Mouse (Mus musculus): ENCODE measurements around the gene Scyl3. TPM values are rescaled to one million over a fixed set of nuclear protein-coding genes. Genes with fewer than 3 reads are reported as not detected.

Scyl3 gene
- total RNA-seq, 4 experiments from 2014 or later = 17.4 to 29.5 (median 23.7) TPM

DNA sequence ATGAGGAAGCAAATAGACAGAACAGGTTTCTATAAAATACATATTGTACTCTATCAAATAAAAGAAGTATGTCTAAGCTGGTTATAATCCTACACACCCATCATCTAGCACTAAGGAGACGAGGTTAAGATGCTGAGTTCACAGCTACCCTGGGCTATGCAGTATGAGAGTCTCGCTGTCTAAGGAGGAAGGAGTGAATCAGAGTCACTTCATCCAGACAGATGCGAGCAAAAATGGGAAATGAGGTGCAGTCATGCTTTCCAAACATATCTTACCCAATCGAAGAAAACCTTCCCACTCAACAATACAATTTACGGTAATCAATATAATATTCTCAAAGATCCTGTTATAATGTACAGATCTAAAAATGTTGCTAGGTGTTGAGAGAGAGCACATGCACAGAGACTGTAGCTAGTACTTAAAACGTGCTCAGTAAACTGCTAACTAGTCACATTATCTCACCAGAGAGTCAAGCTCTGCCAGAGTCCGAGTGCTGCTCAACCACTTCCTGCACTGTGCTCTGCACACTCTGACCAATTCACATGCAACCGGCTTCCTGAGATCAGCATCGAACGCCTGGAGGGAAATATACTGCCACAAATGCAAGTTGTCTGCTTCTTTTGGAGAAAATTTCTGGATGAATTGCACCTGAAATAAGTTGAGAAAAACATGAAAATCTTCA, 35.2 kb downstream of the Scyl3 start:
- no peak for DNase-seq

DNA sequence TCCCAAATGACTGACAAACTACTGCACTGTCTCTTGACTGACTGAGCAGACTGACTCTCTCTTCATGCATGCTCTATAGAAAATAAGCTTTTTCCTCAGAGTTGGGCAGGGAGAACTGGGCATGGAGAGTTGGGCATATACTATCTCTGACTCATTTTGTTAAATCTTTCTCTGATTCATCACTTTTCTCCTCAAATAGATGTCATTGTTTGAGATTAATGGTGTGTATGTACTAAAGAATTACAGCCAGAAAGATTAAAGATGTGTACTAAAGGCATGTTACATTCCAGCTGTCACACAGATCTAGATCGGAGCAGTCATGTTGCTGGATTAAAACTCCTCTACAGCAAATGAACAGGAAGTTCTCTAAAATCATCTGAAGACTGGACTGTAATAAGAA, 45.6 kb downstream of the Scyl3 start:
- DNase-seq = no peak

DNA sequence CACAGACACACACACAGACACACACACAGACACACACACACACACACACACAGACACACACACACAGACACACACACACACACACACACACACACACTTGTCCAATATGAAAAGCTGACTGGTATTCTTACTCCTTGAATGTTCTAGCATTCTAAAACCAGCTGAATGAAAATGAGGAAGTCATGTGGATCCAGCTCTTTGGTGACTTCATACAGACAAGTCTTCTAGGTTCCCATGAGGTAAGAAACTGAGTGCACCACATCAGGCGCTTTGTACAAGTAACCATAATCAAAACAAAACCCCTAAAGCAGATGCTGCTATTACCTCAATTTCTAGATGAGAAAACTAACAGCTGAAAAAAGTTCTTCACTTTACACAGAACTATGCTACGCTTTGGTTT, 46.2 kb downstream of the Scyl3 start:
- DNase-seq = no peak

DNA sequence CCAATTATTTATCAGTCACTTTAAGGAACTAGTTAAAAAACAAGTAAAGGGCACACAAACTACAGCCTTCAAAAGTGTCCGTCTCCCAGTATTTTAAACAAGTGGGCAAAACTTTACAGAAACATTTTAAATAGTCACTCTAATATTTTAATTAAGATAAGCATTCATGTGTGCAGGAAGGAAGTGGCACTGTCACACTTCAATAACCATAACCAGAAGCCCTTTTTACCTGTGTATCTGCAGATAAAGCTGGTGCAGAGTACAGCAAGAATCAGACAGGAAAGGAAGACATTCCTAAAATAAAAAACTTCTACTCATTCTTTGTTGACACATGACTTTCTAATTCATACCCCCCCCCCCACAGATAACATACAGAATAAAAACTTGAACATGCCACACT, 47.6 kb downstream of the Scyl3 start:
- no peak for DNase-seq

DNA sequence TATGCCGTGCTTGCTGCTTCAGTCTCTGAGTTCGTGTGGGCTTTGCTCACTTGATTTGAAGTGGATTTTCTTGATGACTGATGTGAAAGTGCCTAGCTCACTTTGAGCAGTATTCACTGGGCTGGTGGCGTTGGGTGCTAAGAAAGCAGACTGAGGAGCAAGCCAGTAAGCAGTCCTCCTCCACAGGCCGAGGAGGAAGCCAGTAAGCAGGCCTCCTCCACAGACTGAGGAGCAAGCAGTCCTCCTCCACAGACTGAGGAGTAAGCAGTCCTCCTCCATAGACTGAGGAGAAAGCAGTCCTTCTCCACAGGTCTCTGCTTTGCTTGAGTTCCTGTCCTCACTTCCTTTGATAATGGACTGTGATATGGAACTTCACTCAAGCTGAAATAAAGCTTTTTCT, 63.5 kb downstream of the Scyl3 start:
- no peak for DNase-seq

DNA sequence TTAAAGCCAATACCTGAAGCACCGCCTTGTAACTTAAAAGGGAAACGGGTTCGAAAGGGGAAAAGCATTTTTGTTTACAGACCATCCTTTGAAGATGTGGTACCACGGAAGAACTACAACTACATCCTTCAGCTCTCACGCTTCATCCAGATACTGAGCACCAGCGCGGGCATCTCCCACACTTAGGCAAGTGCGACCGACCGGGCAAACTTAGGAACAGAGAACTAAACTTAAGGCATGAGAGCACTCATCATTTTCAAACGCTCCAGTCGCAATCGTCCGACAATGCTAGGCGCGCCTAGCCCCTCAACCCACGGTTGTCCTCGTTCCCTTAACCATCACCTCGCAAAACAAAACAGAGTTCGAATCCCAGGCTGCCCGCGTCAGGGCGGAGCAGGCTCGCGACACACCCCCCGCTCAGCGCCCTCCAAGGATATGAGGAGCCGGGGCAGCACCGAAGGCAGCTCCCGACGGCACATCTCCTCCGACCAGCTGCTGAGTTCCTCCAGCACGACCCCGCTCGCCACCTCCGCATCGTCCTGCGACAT, 65.3 kb downstream of the Scyl3 start:
- DNase-seq = no peak

DNA sequence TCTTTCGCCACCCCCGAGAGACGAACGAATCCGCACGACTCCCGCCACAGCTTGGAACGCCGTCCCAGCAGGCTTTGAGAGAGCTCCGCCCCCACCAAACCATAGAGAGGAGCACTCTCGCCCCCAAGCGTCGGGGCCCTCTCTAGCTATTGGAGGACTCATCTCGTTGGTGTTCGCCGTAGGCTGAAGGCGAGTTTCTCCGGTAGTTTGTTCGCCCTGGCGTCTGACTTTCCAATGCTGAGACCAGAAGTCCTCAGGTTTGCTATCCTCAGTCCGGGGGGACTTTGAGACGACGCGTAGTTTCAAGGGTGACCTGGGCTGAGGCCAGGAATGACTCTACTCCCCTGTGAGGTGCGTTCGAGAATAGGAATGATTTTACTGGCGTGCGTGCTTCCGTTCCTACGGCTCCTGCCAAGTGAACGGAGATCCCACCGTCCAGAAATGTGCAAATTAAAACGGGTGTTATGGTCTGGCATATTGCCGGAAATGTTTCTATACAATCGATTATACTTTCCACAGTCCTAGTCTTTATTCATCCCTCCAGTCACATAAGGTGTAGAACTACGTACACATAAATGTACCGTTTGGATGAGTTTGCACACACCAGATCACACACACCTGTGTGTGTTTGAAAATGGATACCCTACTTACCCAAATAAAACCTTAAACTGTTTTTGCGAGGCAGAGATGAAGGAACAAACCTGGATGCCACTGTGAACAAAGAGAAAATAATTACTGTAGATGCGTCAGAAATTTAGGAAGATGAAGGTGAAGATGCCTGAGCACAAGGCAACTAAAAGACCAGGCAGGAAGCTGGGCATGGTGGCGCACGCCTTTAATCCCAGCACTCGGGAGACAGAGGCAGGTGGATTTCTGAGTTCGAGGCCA, 66.1 kb downstream of the Scyl3 start, which contains the start of the genes BC055324 and Mettl18:
Gene BC055324 (minus strand): TSS at position 76 of the 888 bp plus-strand sequence.
Gene Mettl18 (plus strand): TSS at position 169 of the 888 bp plus-strand sequence.
- DNase-seq = peak; percentile 85

DNA sequence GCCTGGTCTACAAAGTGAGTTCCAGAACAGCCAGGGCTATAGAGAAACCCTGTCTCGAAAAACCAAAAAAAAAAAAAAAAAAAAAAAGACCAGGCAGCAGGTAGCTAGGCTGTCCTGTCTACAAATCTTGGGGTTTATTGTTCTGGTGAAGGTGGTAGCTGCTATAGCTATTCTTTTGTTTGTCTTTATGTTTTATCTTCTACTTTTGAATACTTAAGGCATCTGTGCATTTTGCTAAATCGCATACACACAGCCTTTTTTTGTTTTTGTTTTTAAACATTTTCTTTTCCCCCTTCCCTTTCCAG, 66.7 kb downstream of the Scyl3 start:
- DNase-seq = no peak

DNA sequence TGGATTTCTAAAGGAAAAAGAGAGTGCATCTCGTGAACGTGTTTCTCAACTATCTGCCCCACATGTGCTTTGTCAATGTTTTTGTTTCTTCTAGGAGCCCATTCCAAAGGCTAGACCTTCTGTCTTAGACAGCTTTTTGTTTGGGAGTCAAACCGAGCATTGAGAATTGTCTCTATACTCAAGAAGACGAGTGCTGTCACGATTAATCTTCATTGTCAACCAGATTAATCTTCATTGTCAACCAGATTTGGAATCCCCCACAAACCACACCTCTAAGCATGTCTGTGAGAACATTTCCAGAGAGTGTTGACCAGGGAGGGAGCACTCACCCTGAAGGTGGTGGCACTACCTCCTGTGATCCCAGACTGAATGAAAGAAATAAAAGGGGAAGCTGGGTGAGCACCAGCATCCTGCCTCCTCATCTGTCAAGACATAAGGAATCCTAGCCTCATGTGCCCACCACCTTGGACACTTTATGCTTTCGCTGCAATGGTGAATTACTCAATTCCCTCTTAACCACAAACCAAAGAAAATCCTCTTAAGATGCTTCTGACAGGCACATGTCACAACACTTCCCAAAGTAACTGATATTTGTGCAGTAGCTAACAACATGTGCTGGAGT, 73.0 kb downstream of the Scyl3 start:
- DNase-seq = no peak

DNA sequence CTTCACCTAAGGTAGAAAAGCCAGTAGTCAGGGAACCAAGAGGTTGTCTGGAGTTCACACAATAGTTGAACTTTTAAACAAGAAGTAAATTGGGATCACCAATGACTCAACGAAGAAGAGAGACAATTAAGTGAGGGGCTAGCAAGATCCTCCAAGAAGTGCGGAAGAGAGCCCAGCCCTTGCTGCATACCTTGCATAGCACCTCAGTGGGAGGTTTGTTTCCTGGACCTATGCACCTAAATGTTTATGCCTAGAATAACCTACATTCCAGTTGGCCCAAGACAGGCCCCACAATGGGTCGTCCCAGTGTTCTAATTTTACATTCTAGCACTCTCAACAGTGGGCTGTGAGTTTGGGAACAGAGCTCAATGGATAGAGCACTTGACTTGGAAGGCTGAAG, 75.4 kb downstream of the Scyl3 start:
- no peak for DNase-seq

Other genes starting within 250 kb of the Scyl3 start
- gene Mettl11b, start 203.9 kb upstream of the Scyl3 start, total RNA-seq (2022) = not detected
- gene Kifap3, start 149.5 kb upstream of the Scyl3 start, total RNA-seq (2022) = 10 to 100 TPM; 16.9 to 29.5 (median 24.5) TPM
- 1 to 10 TPM; 1.4 to 2.0 (median 1.9) TPM for gene BC055324, start 65.7 kb downstream of the Scyl3 start, total RNA-seq (2022)
- 1 to 10 TPM; 4.0 to 7.5 (median 6.0) TPM for gene Mettl18, start 65.8 kb downstream of the Scyl3 start, total RNA-seq (2022)
- 10 to 100 TPM in 2 of 4 experiments, 1 to 10 TPM in 2; 4.1 to 13.1 (median 8.5) TPM for gene Sele, start 119.1 kb downstream of the Scyl3 start, total RNA-seq (2022)
- gene Sell, start 132.9 kb downstream of the Scyl3 start, total RNA-seq (2022) = 1 to 10 TPM in 2 of 4 experiments, under 1 TPM in 2; 0.66 to 1.4 (median 0.96) TPM
- gene Selp, start 186.2 kb downstream of the Scyl3 start, total RNA-seq (2022) = 1 to 10 TPM in 3 of 4 experiments, under 1 TPM in 1; 0.77 to 2.1 (median 1.3) TPM
- 1 to 10 TPM; 1.5 to 4.3 (median 3.3) TPM for gene F5, start 222.7 kb downstream of the Scyl3 start, total RNA-seq (2022)

Data from adrenal gland, adult 8-10 months (tissue).